Comparison of ENCODE assay signal across 9 mouse cellular contexts in the genomic region with DNA sequence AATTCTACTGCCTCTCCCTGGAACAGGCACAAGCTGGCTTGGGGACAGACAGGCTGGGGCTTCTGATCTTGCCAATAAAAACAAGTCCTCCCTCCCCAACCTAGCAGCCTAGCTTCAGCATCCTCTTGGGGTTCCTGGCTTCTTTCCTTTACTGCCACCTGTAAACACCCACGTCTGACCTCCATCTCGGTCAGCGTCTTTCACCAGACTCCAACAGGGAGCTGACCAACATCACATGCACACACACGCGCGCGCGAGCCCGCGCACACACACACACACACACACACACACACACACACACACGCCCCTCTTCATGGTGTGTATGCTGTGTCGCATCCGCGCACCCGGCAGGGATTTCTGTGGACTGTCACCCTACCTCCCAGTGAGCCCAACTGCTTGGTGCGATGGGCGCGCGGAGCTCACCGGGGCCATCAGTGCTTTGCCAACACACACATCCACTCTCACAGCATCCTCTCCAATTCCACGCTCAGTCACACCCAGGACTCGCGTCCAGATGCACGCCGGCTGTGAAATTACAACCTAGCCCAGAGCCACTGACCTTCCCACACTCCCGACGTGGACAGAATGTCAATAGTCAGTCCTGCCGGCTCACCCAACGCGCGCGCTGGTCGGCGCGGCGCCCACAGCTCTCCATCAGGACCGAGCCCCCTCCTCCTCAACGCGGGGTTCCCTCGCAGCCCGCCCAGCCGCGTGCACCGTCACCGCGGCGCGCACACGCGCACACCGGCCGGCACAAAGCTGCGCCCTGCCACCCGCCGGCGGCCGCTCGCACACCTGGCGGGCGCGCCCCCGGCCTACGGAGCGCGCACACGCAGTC. TPM values are rescaled to one million over a fixed set of nuclear protein-coding genes. Genes with fewer than 3 reads are reported as not detected.
A peak's percentile ranks its signal among the peaks of the same experiment; 100 is the strongest.
DNase-seq lines count a peak whose midpoint lies in the region; ATAC-seq lines count a peak whose summit lies in the region.
"Had no signal": no experiment of that assay in that cellular context is flagged by ENCODE, and none has a peak within 500 bp of the region (broad histone marks: within the 10 kb centered on the region; RNA-seq: fewer than 3 reads in every experiment).

No protein-coding gene starts in this region.

- no peaks in the 10 kb centered on the region for H3K36me3 ChIP-seq in kidney, embryonic 16.5 days (ENCODE audit: insufficient read depth, low read length)
- no peaks in the 10 kb centered on the region for H3K36me3 ChIP-seq in intestine, embryonic 14.5 days (ENCODE audit: control insufficient read depth, insufficient read depth, low read length)
- no peaks in the 10 kb centered on the region for H3K36me3 ChIP-seq in midbrain, embryonic 13.5 days
- H3K36me3 ChIP-seq: G1E had no signal

- no peak overlapping the region for H3K9ac ChIP-seq in kidney, embryonic 16.5 days (replicated peaks; ENCODE audit: low read length)
- no peak overlapping the region for H3K9ac ChIP-seq in intestine, embryonic 14.5 days (ENCODE audit: low read length)
- H3K9ac ChIP-seq in midbrain, embryonic 13.5 days (replicated peaks), result peak overlapping the region; percentile 72

- no peaks in the 10 kb centered on the region for H3K4me1 ChIP-seq in kidney, embryonic 16.5 days (ENCODE audit: insufficient read depth, low read length)
- H3K4me1 ChIP-seq in intestine, embryonic 14.5 days (replicated peaks; ENCODE audit: control insufficient read depth, insufficient read depth, low read length), result 0 out of 2 replicates have a peak, but pooled peaks cover 3% of the 10 kb centered on the region
- H3K4me1 ChIP-seq in midbrain, embryonic 13.5 days (replicated peaks), result peaks cover 30% of the 10 kb centered on the region

- no peak for DNase-seq in kidney, adult 18-20 months
- DNase-seq in cerebellum, postnatal 36 days, result peak; percentile 62 to 67
- peak; percentile 52 for DNase-seq in intestine, embryonic 14.5 days (ENCODE audit: low spot score)
- DNase-seq in yolk sac, embryonic 10.5 days (ENCODE audit: low spot score), result no peak
- DNase-seq in spleen, postnatal 10 days (ENCODE audit: low spot score in 2 of 2), result no peak
- DNase-seq in heart, adult 11 months, result no peak

- H3K4me3 ChIP-seq in kidney, embryonic 16.5 days (ENCODE audit: low read length), result peak overlapping the region; percentile 42
- H3K4me3 ChIP-seq in intestine, embryonic 14.5 days (ENCODE audit: low read depth, low read length), result peak overlapping the region; percentile 36
- H3K4me3 ChIP-seq in midbrain, embryonic 13.5 days (replicated peaks), result peak overlapping the region; percentile 50

- peaks cover 58% of the 10 kb centered on the region for H3K27me3 ChIP-seq in kidney, embryonic 16.5 days (ENCODE audit: insufficient read depth, low read length)
- H3K27me3 ChIP-seq in intestine, embryonic 14.5 days (replicated peaks; ENCODE audit: control insufficient read depth, insufficient read depth, low read length), result peaks cover 68% of the 10 kb centered on the region
- peaks cover 49% of the 10 kb centered on the region for H3K27me3 ChIP-seq in midbrain, embryonic 13.5 days

- WGBS in kidney, embryonic 16.5 days, result 2% methylated on average over 65 of the region's 66 CpGs
- WGBS in intestine, embryonic 14.5 days, result 4% methylated on average over 63 of the region's 66 CpGs
- WGBS in midbrain, embryonic 13.5 days, result 5% methylated on average over 48 of the region's 66 CpGs

- no peak overlapping the region for H3K27ac ChIP-seq in kidney, embryonic 16.5 days (ENCODE audit: low read length)
- no peak overlapping the region for H3K27ac ChIP-seq in intestine, embryonic 14.5 days (ENCODE audit: low read depth)
- H3K27ac ChIP-seq in midbrain, embryonic 13.5 days, result peak overlapping the region; percentile 80

- H3K4me2 ChIP-seq in kidney, embryonic 16.5 days (replicated peaks; ENCODE audit: low read depth, low read length), result peak overlapping the region; percentile 57
- H3K4me2 ChIP-seq in intestine, embryonic 14.5 days (ENCODE audit: low read length), result peak overlapping the region; percentile 58
- peak overlapping the region; percentile 61 for H3K4me2 ChIP-seq in midbrain, embryonic 13.5 days (replicated peaks)

- ATAC-seq in kidney, embryonic 16.5 days (ENCODE audit: low FRiP score, low TSS enrichment), result no peak
- ATAC-seq in intestine, embryonic 14.5 days (replicated peaks; ENCODE audit: low FRiP score, low TSS enrichment, low read depth), result no peak
- peak; percentile 86 for ATAC-seq in midbrain, embryonic 13.5 days

- H3K9me3 ChIP-seq in kidney, embryonic 16.5 days (ENCODE audit: low read length), result no peaks in the 10 kb centered on the region
- H3K9me3 ChIP-seq in intestine, embryonic 14.5 days (ENCODE audit: control insufficient read depth, low read length), result no peaks in the 10 kb centered on the region
- H3K9me3 ChIP-seq in midbrain, embryonic 13.5 days, result no peaks in the 10 kb centered on the region

RNA-seq across cellular contexts. Expression of gene Rap1gap2, which starts 21.1 kb away (rescaled TPM):
- 5.5 and 6.2 TPM in 2 replicates for polyA plus RNA-seq in kidney, embryonic 16.5 days (2015; fragmentation: Nextera tagmentation; extraction: Ambion mirVana)
- 7.7 and 11.6 TPM in 2 replicates for polyA plus RNA-seq in intestine, embryonic 14.5 days (2014; fragmentation: Nextera tagmentation; extraction: Ambion mirVana)
- polyA plus RNA-seq in midbrain, embryonic 13.5 days (2015; fragmentation: Nextera tagmentation; extraction: Ambion mirVana), result 7.3 and 10.4 TPM in 2 replicates

RNA-seq across cellular contexts. Expression of gene Ccdc92b, which starts 29.8 kb away (rescaled TPM):
- polyA plus RNA-seq in kidney, embryonic 16.5 days (2015; fragmentation: Nextera tagmentation; extraction: Ambion mirVana), result 0.17 TPM in 2 replicates
- polyA plus RNA-seq in intestine, embryonic 14.5 days (2014; fragmentation: Nextera tagmentation; extraction: Ambion mirVana), result 0.56 and 0.74 TPM in 2 replicates
- 1.7 and 1.8 TPM in 2 replicates for polyA plus RNA-seq in midbrain, embryonic 13.5 days (2015; fragmentation: Nextera tagmentation; extraction: Ambion mirVana)
- polyA plus RNA-seq: G1E had no signal

RNA-seq across cellular contexts. Expression of gene Cluh, which starts 59.7 kb away (rescaled TPM):
- 44.6 and 46.3 TPM in 2 replicates for polyA plus RNA-seq in kidney, embryonic 16.5 days (2015; fragmentation: Nextera tagmentation; extraction: Ambion mirVana)
- 38.7 and 47.0 TPM in 2 replicates for polyA plus RNA-seq in intestine, embryonic 14.5 days (2014; fragmentation: Nextera tagmentation; extraction: Ambion mirVana)
- polyA plus RNA-seq in midbrain, embryonic 13.5 days (2015; fragmentation: Nextera tagmentation; extraction: Ambion mirVana), result 12.7 and 14.2 TPM in 2 replicates

Comparison
In these comparisons a context has a peak if more than half of its experiments do, and no peak if none do; other contexts are left out.
1. DNase-seq: peak in cerebellum, postnatal 36 days (2 of 2) and intestine, embryonic 14.5 days (single experiment); none in kidney, adult 18-20 months (single experiment), yolk sac, embryonic 10.5 days (single experiment), spleen, postnatal 10 days (0 of 2) and heart, adult 11 months (single experiment).
2. Peak in every context shown above with its lines, with median percentiles within 50 percentile points of each other: H3K4me2 ChIP-seq and H3K4me3 ChIP-seq.